Mouse (Mus musculus) testis, adult 2 months (tissue): ENCODE results near the gene Cd164.
"Not testable (repeated sequence)": the region's sequence is repeated elsewhere in the genome, so short reads cannot be mapped to it uniquely, and the experiment has no call there.

Experiments
- CTCF ChIP-seq: fragments of 200-500 bp; IDR thresholded peaks from 2 replicates; pipeline ENCODE4 v1.5.1; 2012; ENCODE audit warnings: low read depth, mild to moderate bottlenecking, inconsistent platforms, low read length, moderate library complexity; ENCODE audit not compliant: control insufficient read depth, insufficient read depth, insufficient replicate concordance
- POLR2A ChIP-seq: fragments of 200-500 bp; IDR thresholded peaks from 2 replicates; pipeline ENCODE4 v1.6.1; 2012; ENCODE audit warnings: low read depth, mild to moderate bottlenecking, inconsistent platforms, low read length, moderate library complexity; ENCODE audit not compliant: control insufficient read depth

- TF ChIP-seq POLR2A = not testable (repeated sequence)
- peak; percentile 40; the same call in 1 of the 2 replicates for TF ChIP-seq CTCF
Observed at GRCm38 (mm10) chr10:41505446-41505845, 13.8 kb upstream of the Cd164 start.
